Mouse (Mus musculus) stomach, embryonic 16.5 days (tissue): Measurements from ENCODE around the gene Git1. TPM values are rescaled to one million over a fixed set of nuclear protein-coding genes. Genes with fewer than 3 reads are reported as not detected.
A peak's percentile ranks its signal among the peaks of the same experiment; 100 is the strongest.

Experiments
- ATAC-seq: fragments of 200-750 bp; cut with Nextera tagmentation; 2 replicates; pipeline ENCODE4 v1.8.0; 2017; ENCODE audit warnings: moderate number of reproducible peaks, moderate TSS enrichment; ENCODE audit not compliant: insufficient read depth, low FRiP score
- H3K27ac ChIP-seq: fragments of 300-500 bp; sonication (generic); 2 replicates; pipeline ENCODE4 v1.5.1; 2014; ENCODE audit warnings: low read length
- H3K27me3 ChIP-seq: fragments of 300-500 bp; sonication (generic); 2 replicates; pipeline ENCODE4 v1.6.1; 2014; ENCODE audit warnings: low read length, control low read depth, mixed read lengths; ENCODE audit not compliant: control insufficient read depth, insufficient read depth
- H3K36me3 ChIP-seq: fragments of 300-500 bp; sonication (generic); 2 replicates; pipeline ENCODE4 v1.6.1; 2014; ENCODE audit warnings: low read length; ENCODE audit not compliant: control insufficient read depth, insufficient read depth
- H3K4me1 ChIP-seq: fragments of 300-500 bp; sonication (generic); 2 replicates; pipeline ENCODE4 v1.6.1; 2014; ENCODE audit warnings: low read length, control low read depth, mixed read lengths; ENCODE audit not compliant: control insufficient read depth, insufficient read depth
- H3K4me2 ChIP-seq: fragments of 300-500 bp; sonication (generic); 2 replicates; pipeline ENCODE4 v1.6.1; 2014; ENCODE audit warnings: low read depth, low read length, mixed read lengths
- H3K4me3 ChIP-seq: fragments of 300-500 bp; sonication (generic); replicated peaks from 2 replicates; pipeline ENCODE4 v1.5.1; 2014; ENCODE audit warnings: mild to moderate bottlenecking, low read length
- H3K9ac ChIP-seq: fragments of 300-500 bp; sonication (generic); 2 replicates; pipeline ENCODE4 v1.6.1; 2014; ENCODE audit warnings: low read length
- H3K9me3 ChIP-seq: fragments of 300-500 bp; sonication (generic); replicated peaks from 2 replicates; pipeline ENCODE4 v1.6.1; 2016; ENCODE audit warnings: low read length, control low read depth; ENCODE audit not compliant: control insufficient read depth
- WGBS: fragments of 180-500 bp; shearing (Covaris S2); extraction: QIAGEN DNeasy Blood & Tissue Kit; methylation state at CpG from one replicate; pipeline ENCODE4 v1.1.7; 2014; 5-methylcytosine and 5-hydroxymethylcytosine counted together
- polyA plus RNA-seq: library from polyadenylated mRNA; unstranded; fragments of >200 nt; fragmentation: Nextera tagmentation; extraction: Ambion mirVana; gene quantifications from 2 replicates; pipeline ENCODE4 v1.2.1, GENCODE M21; 2015

Gene Git1
- polyA plus RNA-seq, 1 experiment from 2014 or later, result 9.1 TPM

GRCm38 (mm10) chr11:77462283-77463100, 30.9 kb upstream of the Git1 start, which contains the start of gene Coro6:
Gene Coro6 (plus strand): TSS chr11:77462411.
- Histone ChIP-seq H3K4me1 (peaks cover 15% of the 10 kb centered on the region), H3K9ac (peak within 1 kb of the TSS; percentile 65), H3K4me3 (peak within 1 kb of the TSS; percentile 53), H3K27ac (no peak within 1 kb of the TSS), H3K27me3 (peaks cover 46% of the 10 kb centered on the region), H3K36me3 (no peaks in the 10 kb centered on the region), H3K9me3 (no peaks in the 10 kb centered on the region), H3K4me2 (peak within 1 kb of the TSS; percentile 90)
- ATAC-seq, result peak; percentile 66; the same call in 1 of the 2 replicates
- under 1% methylated on average over 63 of the region's 73 CpGs for WGBS

- ATAC-seq, result no peak
- peaks cover 15% of the 10 kb centered on the region for H3K4me1 ChIP-seq
- H3K9me3 ChIP-seq, result no peaks in the 10 kb centered on the region
- peaks cover 50% of the 10 kb centered on the region for H3K27me3 ChIP-seq
- peak overlapping the region; percentile 65; the same call in 1 of the 2 replicates for H3K9ac ChIP-seq
- WGBS, result 45% methylated on average over 8 of the region's 8 CpGs
- peak overlapping the region; percentile 90 for H3K4me2 ChIP-seq
- H3K27ac ChIP-seq, result no peak overlapping the region
- H3K36me3 ChIP-seq, result no peaks in the 10 kb centered on the region
- H3K4me3 ChIP-seq, result peak overlapping the region; percentile 53; the same call in 1 of the 2 replicates
These were observed 30.3 kb upstream of the Git1 start for GRCm38 (mm10) chr11:77463101-77463445.

- ATAC-seq, result no peak
- Histone ChIP-seq H3K4me1 (peaks cover 15% of the 10 kb centered on the region), H3K4me3 (no peak overlapping the region), H3K9me3 (no peaks in the 10 kb centered on the region), H3K9ac (no peak overlapping the region), H3K27me3 (peaks cover 55% of the 10 kb centered on the region), H3K4me2 (no peak overlapping the region), H3K36me3 (no peaks in the 10 kb centered on the region), H3K27ac (no peak overlapping the region)
- 70% methylated on average over 10 of the region's 10 CpGs for WGBS
These were observed 29.6 kb upstream of the Git1 start for GRCm38 (mm10) chr11:77463786-77464185.

- 51% methylated on average over 4 of the region's 4 CpGs for WGBS
- Histone ChIP-seq H3K4me1 (peaks cover 15% of the 10 kb centered on the region), H3K27ac (no peak overlapping the region), H3K36me3 (no peaks in the 10 kb centered on the region), H3K9me3 (no peaks in the 10 kb centered on the region), H3K4me2 (no peak overlapping the region), H3K4me3 (no peak overlapping the region), H3K27me3 (peaks cover 59% of the 10 kb centered on the region), H3K9ac (no peak overlapping the region)
- ATAC-seq, result no peak
These were observed 28.7 kb upstream of the Git1 start for GRCm38 (mm10) chr11:77464684-77465083.

GRCm38 (mm10) chr11:77465111-77465510, 28.3 kb upstream of the Git1 start:
- H3K4me1 ChIP-seq, result peaks cover 15% of the 10 kb centered on the region
- no peak overlapping the region for H3K4me3 ChIP-seq
- no peak overlapping the region for H3K9ac ChIP-seq
- no peak; the same call in 1 of the 2 replicates for ATAC-seq
- H3K27me3 ChIP-seq, result peaks cover 59% of the 10 kb centered on the region
- no peak overlapping the region for H3K27ac ChIP-seq
- H3K9me3 ChIP-seq, result no peaks in the 10 kb centered on the region
- H3K4me2 ChIP-seq, result no peak overlapping the region
- 62% methylated on average over 3 of the region's 3 CpGs for WGBS
- no peaks in the 10 kb centered on the region for H3K36me3 ChIP-seq

- no peak overlapping the region for H3K27ac ChIP-seq
- ATAC-seq, result no peak
- H3K4me2 ChIP-seq, result peak overlapping the region; percentile 29; the same call in 1 of the 2 replicates
- no peaks in the 10 kb centered on the region for H3K9me3 ChIP-seq
- H3K4me3 ChIP-seq, result no peak overlapping the region
- H3K9ac ChIP-seq, result no peak overlapping the region
- peaks cover 15% of the 10 kb centered on the region for H3K4me1 ChIP-seq
- no peaks in the 10 kb centered on the region for H3K36me3 ChIP-seq
- WGBS, result 32% methylated on average over 9 of the region's 9 CpGs
- peaks cover 53% of the 10 kb centered on the region for H3K27me3 ChIP-seq
These were observed 26.8 kb upstream of the Git1 start for GRCm38 (mm10) chr11:77466544-77466943.

GRCm38 (mm10) chr11:77467157-77467556, 26.2 kb upstream of the Git1 start:
- peak overlapping the region; percentile 29; the same call in 1 of the 2 replicates for H3K4me2 ChIP-seq
- peak; percentile 42; the same call in 1 of the 2 replicates for ATAC-seq
- H3K9ac ChIP-seq, result no peak overlapping the region
- no peak overlapping the region for H3K27ac ChIP-seq
- no peaks in the 10 kb centered on the region for H3K36me3 ChIP-seq
- 4% methylated on average over 25 of the region's 25 CpGs for WGBS
- H3K4me1 ChIP-seq, result peaks cover 10% of the 10 kb centered on the region
- H3K4me3 ChIP-seq, result no peak overlapping the region
- H3K27me3 ChIP-seq, result peaks cover 47% of the 10 kb centered on the region
- no peaks in the 10 kb centered on the region for H3K9me3 ChIP-seq

- whole genome bisulfite sequencing, result 15% methylated on average over 20 of the region's 20 CpGs
- Histone ChIP-seq H3K27ac (no peak overlapping the region), H3K4me3 (no peak overlapping the region; the same call in 1 of the 2 replicates), H3K9ac (no peak overlapping the region), H3K9me3 (no peaks in the 10 kb centered on the region), H3K4me2 (peak overlapping the region; percentile 26; the same call in 1 of the 2 replicates), H3K27me3 (peaks cover 44% of the 10 kb centered on the region), H3K36me3 (no peaks in the 10 kb centered on the region), H3K4me1 (peaks cover 7% of the 10 kb centered on the region)
- ATAC-seq, result no peak
These were observed 25.6 kb upstream of the Git1 start for GRCm38 (mm10) chr11:77467784-77468183.

- WGBS, result 87% methylated on average over 9 of the region's 9 CpGs
- no peak overlapping the region for H3K27ac ChIP-seq
- peaks cover 4% of the 10 kb centered on the region; the same call in 1 of the 2 replicates for H3K4me1 ChIP-seq
- H3K36me3 ChIP-seq, result no peaks in the 10 kb centered on the region
- H3K4me2 ChIP-seq, result no peak overlapping the region
- peaks cover 38% of the 10 kb centered on the region for H3K27me3 ChIP-seq
- H3K4me3 ChIP-seq, result no peak overlapping the region
- no peak for ATAC-seq
- H3K9ac ChIP-seq, result no peak overlapping the region
- no peaks in the 10 kb centered on the region for H3K9me3 ChIP-seq
These were observed 25.0 kb upstream of the Git1 start for GRCm38 (mm10) chr11:77468397-77468796.
